Mouse (Mus musculus) bone marrow, adult 2 months (tissue): ENCODE measurements around the gene 4933425L06Rik.

ENCODE experiments used
- CTCF ChIP-seq: fragments of 200-500 bp; IDR thresholded peaks from 2 replicates; pipeline ENCODE4 v1.5.1; 2011; ENCODE audit warnings: low read length, control low read depth; ENCODE audit not compliant: control insufficient read depth, insufficient read depth
- POLR2A ChIP-seq: fragments of 200-500 bp; IDR thresholded peaks from 2 replicates; pipeline ENCODE4 v1.6.1; 2011; ENCODE audit warnings: low read depth, mild to moderate bottlenecking, control low read depth, low read length, borderline replicate concordance; ENCODE audit not compliant: control insufficient read depth

DNA sequence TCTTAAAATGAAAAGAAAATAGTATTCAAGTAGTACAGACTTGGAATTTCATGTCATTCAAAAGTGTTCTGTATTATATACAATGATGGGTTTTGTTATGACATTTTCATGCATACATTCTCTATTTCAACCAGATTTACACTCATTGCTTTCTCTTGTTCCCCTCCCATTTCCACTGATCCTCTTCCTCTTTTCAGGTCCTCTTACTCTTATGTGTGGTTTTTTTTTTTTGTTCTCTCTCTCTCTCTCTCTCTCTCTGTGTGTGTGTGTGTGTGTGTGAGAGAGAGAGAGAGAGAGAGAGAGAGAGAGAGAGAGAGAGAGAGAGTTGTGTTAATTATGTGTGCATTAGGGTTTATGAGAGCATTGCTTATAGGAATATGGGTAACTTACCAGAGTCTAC, 15.8 kb upstream of the 4933425L06Rik start:
- TF ChIP-seq CTCF (no peak), POLR2A (no peak)
